In the genomic region with DNA sequence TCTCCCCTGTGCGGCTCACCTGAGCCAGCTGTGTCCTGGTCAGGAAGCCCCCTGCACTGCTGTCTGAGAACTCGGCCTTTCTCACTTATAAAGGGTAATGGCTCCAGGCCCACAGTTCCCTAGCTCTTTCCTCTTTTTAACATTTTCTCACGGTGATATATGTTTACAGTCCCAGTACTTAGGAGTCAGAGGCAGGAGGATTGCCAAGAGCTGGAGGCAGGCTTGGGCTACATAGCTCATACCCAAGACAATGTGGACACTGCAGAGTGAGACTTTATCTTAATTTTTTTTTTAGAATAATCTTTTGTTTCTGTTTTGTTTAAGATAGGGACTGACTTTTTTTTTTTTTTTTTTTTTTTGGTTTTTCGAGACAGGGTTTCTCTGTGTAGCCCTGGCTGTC, we compare ENCODE assay signal across 8 mouse cellular contexts. TPM values are rescaled to one million over a fixed set of nuclear protein-coding genes. Genes with fewer than 3 reads are reported as not detected.
DNase-seq lines count a peak whose midpoint lies in the region; ATAC-seq and TF ChIP-seq lines count a peak whose summit lies in the region.

No protein-coding gene starts in this region.

- whole genome bisulfite sequencing in lung, adult 2 months: 36% methylated on average over 3 of the region's 4 CpGs
- 42% methylated on average over 3 of the region's 4 CpGs for WGBS in forebrain, embryonic 14.5 days
- 39% methylated on average over 3 of the region's 4 CpGs for WGBS in limb, embryonic 13.5 days
- 37% methylated on average over 3 of the region's 4 CpGs for WGBS in stomach, embryonic 16.5 days

- ATAC-seq in forebrain, embryonic 14.5 days: peak; percentile 18; the same call in 1 of the 2 replicates
- no peak for ATAC-seq in limb, embryonic 13.5 days (ENCODE audit: low FRiP score, low read depth)
- no peak for ATAC-seq in stomach, embryonic 16.5 days (ENCODE audit: insufficient read depth, low FRiP score)

- H3K4me2 ChIP-seq in forebrain, embryonic 14.5 days (ENCODE audit: low read length): peak overlapping the region; percentile 23; the same call in 1 of the 2 replicates
- H3K4me2 ChIP-seq in limb, embryonic 13.5 days (replicated peaks): peak overlapping the region; percentile 28; the same call in 1 of the 2 replicates
- peak overlapping the region; percentile 10; the same call in 1 of the 2 replicates for H3K4me2 ChIP-seq in stomach, embryonic 16.5 days (ENCODE audit: low read depth, low read length)

- no peak overlapping the region; the same call in 1 of the 2 replicates for H3K9ac ChIP-seq in forebrain, embryonic 14.5 days (ENCODE audit: low read length)
- peak overlapping the region; percentile 57; the same call in 1 of the 2 replicates for H3K9ac ChIP-seq in limb, embryonic 13.5 days
- peak overlapping the region; percentile 61 for H3K9ac ChIP-seq in stomach, embryonic 16.5 days (ENCODE audit: low read length)

- peaks cover 16% of the 10 kb centered on the region for H3K27me3 ChIP-seq in forebrain, embryonic 14.5 days (replicated peaks; ENCODE audit: control insufficient read depth, insufficient read depth, low read length)
- H3K27me3 ChIP-seq in limb, embryonic 13.5 days: peaks cover 22% of the 10 kb centered on the region
- H3K27me3 ChIP-seq in stomach, embryonic 16.5 days (ENCODE audit: control insufficient read depth, insufficient read depth, low read length): peaks cover 3% of the 10 kb centered on the region; the same call in 1 of the 2 replicates

- no peaks in the 10 kb centered on the region for H3K36me3 ChIP-seq in forebrain, embryonic 14.5 days (ENCODE audit: control insufficient read depth, insufficient read depth, low read length)
- no peaks in the 10 kb centered on the region for H3K36me3 ChIP-seq in limb, embryonic 13.5 days
- H3K36me3 ChIP-seq in stomach, embryonic 16.5 days (ENCODE audit: control insufficient read depth, insufficient read depth, low read length): 0 out of 2 replicates have a peak, but pooled peaks cover 5% of the 10 kb centered on the region

- TF ChIP-seq CTCF in lung, adult 2 months (IDR thresholded peaks at IDR 0.05; ENCODE audit: insufficient read depth, low read length): no peak

- peaks cover 24% of the 10 kb centered on the region for H3K4me1 ChIP-seq in lung, adult 2 months (ENCODE audit: control insufficient read depth, insufficient read depth, low read length)
- H3K4me1 ChIP-seq in forebrain, embryonic 14.5 days (ENCODE audit: control insufficient read depth, insufficient read depth, low read length): peaks cover 10% of the 10 kb centered on the region; the same call in 1 of the 2 replicates
- H3K4me1 ChIP-seq in limb, embryonic 13.5 days: peaks cover 65% of the 10 kb centered on the region
- H3K4me1 ChIP-seq in stomach, embryonic 16.5 days (ENCODE audit: control insufficient read depth, insufficient read depth, low read length): peaks cover 77% of the 10 kb centered on the region

- H3K27ac ChIP-seq in forebrain, embryonic 14.5 days (ENCODE audit: low read depth, low read length): peak overlapping the region; percentile 45
- H3K27ac ChIP-seq in limb, embryonic 13.5 days: peak overlapping the region; percentile 80
- H3K27ac ChIP-seq in stomach, embryonic 16.5 days (ENCODE audit: low read length): peak overlapping the region; percentile 97

- DNase-seq in lung, postnatal 10 days: peak; percentile 27
- DNase-seq in lung, adult 2 months: no peak
- peak; percentile 56 for DNase-seq in forebrain, embryonic 14.5 days (ENCODE audit: low spot score)
- DNase-seq in embryo, embryonic 9.5 days (ENCODE audit: extremely low spot score): no peak
- no peak for DNase-seq in cerebellum, postnatal 14 days
- DNase-seq in layer of hippocampus, postnatal 25 days (ENCODE audit: extremely low spot score in 1 of 2, low spot score in 1 of 2): no peak

- no peak for TF ChIP-seq POLR2A in lung, adult 2 months (IDR thresholded peaks at IDR 0.05; ENCODE audit: borderline replicate concordance, extremely low read depth, low read depth, low read length)

- H3K9me3 ChIP-seq in forebrain, embryonic 14.5 days (replicated peaks; ENCODE audit: control insufficient read depth, low read length): no peaks in the 10 kb centered on the region
- H3K9me3 ChIP-seq in limb, embryonic 13.5 days: no peaks in the 10 kb centered on the region
- no peaks in the 10 kb centered on the region for H3K9me3 ChIP-seq in stomach, embryonic 16.5 days (replicated peaks; ENCODE audit: control insufficient read depth, low read length)

- H3K4me3 ChIP-seq in lung, adult 2 months (replicated peaks; ENCODE audit: extremely low read depth, low read depth, low read length): no peak overlapping the region
- H3K4me3 ChIP-seq in forebrain, embryonic 14.5 days (ENCODE audit: low read depth, low read length): no peak overlapping the region
- no peak overlapping the region for H3K4me3 ChIP-seq in limb, embryonic 13.5 days
- H3K4me3 ChIP-seq in stomach, embryonic 16.5 days (replicated peaks; ENCODE audit: low read length): no peak overlapping the region

RNA-seq across cellular contexts. Expression of a gene that starts 15.7 kb away (rescaled TPM):
- polyA plus RNA-seq in lung, adult 2 months (2012; rRNA removed): 257 and 267 TPM in 2 replicates
- 145 and 166 TPM in 2 replicates for polyA plus RNA-seq in forebrain, embryonic 14.5 days (2014; fragmentation: Nextera tagmentation; extraction: Ambion mirVana)
- polyA plus RNA-seq in limb, embryonic 13.5 days (2015; fragmentation: Nextera tagmentation; extraction: Ambion mirVana): 43.1 and 47.9 TPM in 2 replicates
- polyA plus RNA-seq in stomach, embryonic 16.5 days (2015; fragmentation: Nextera tagmentation; extraction: Ambion mirVana): 81.8 and 98.6 TPM in 2 replicates
- total RNA-seq in layer of hippocampus, postnatal 25 days (2021): 100 to 1,000 TPM; 390 to 418 TPM

RNA-seq across cellular contexts. Expression of a gene that starts 24.5 kb away (rescaled TPM):
- 44.6 and 55.5 TPM in 2 replicates for polyA plus RNA-seq in lung, adult 2 months (2012; rRNA removed)
- 4.0 and 6.0 TPM in 2 replicates for polyA plus RNA-seq in forebrain, embryonic 14.5 days (2014; fragmentation: Nextera tagmentation; extraction: Ambion mirVana)
- polyA plus RNA-seq in limb, embryonic 13.5 days (2015; fragmentation: Nextera tagmentation; extraction: Ambion mirVana): 15.7 and 15.9 TPM in 2 replicates
- polyA plus RNA-seq in stomach, embryonic 16.5 days (2015; fragmentation: Nextera tagmentation; extraction: Ambion mirVana): 22.7 and 23.1 TPM in 2 replicates
- 1 to 10 TPM; 5.6 to 5.9 TPM for total RNA-seq in layer of hippocampus, postnatal 25 days (2021)

RNA-seq across cellular contexts. Expression of a gene that starts 24.7 kb away (rescaled TPM):
- 51.6 and 56.4 TPM in 2 replicates for polyA plus RNA-seq in lung, adult 2 months (2012; rRNA removed)
- 0.19 and 0.62 TPM in 2 replicates for polyA plus RNA-seq in forebrain, embryonic 14.5 days (2014; fragmentation: Nextera tagmentation; extraction: Ambion mirVana)
- polyA plus RNA-seq in limb, embryonic 13.5 days (2015; fragmentation: Nextera tagmentation; extraction: Ambion mirVana): 2.1 and 2.4 TPM in 2 replicates
- polyA plus RNA-seq in stomach, embryonic 16.5 days (2015; fragmentation: Nextera tagmentation; extraction: Ambion mirVana): 8.3 and 9.9 TPM in 2 replicates
- 1 to 10 TPM; 1.3 to 2.4 TPM for total RNA-seq in layer of hippocampus, postnatal 25 days (2021)

RNA-seq across cellular contexts. Expression of a gene that starts 28.5 kb away (rescaled TPM):
- 17.3 and 21.4 TPM in 2 replicates for polyA plus RNA-seq in lung, adult 2 months (2012; rRNA removed)
- 0.97 and 1.1 TPM in 2 replicates for polyA plus RNA-seq in forebrain, embryonic 14.5 days (2014; fragmentation: Nextera tagmentation; extraction: Ambion mirVana)
- 2.3 and 3.2 TPM in 2 replicates for polyA plus RNA-seq in limb, embryonic 13.5 days (2015; fragmentation: Nextera tagmentation; extraction: Ambion mirVana)
- polyA plus RNA-seq in stomach, embryonic 16.5 days (2015; fragmentation: Nextera tagmentation; extraction: Ambion mirVana): 6.2 and 8.0 TPM in 2 replicates
- total RNA-seq in layer of hippocampus, postnatal 25 days (2021): 1 to 10 TPM; 6.2 to 7.1 TPM

RNA-seq across cellular contexts. Expression of a gene that starts 36.2 kb away (rescaled TPM):
- polyA plus RNA-seq in lung, adult 2 months (2012; rRNA removed): 32.9 and 41.3 TPM in 2 replicates
- polyA plus RNA-seq in forebrain, embryonic 14.5 days (2014; fragmentation: Nextera tagmentation; extraction: Ambion mirVana): 79.6 and 83.4 TPM in 2 replicates
- polyA plus RNA-seq in limb, embryonic 13.5 days (2015; fragmentation: Nextera tagmentation; extraction: Ambion mirVana): 86.0 and 86.3 TPM in 2 replicates
- 83.5 and 87.0 TPM in 2 replicates for polyA plus RNA-seq in stomach, embryonic 16.5 days (2015; fragmentation: Nextera tagmentation; extraction: Ambion mirVana)
- total RNA-seq in layer of hippocampus, postnatal 25 days (2021): 10 to 100 TPM; 59.1 to 62.7 TPM

Comparison
In these comparisons a context has a peak if more than half of its experiments do, and no peak if none do; other contexts are left out.
1. DNase-seq: peak in lung, postnatal 10 days (single experiment) and forebrain, embryonic 14.5 days (single experiment); none in lung, adult 2 months (single experiment), embryo, embryonic 9.5 days (single experiment), cerebellum, postnatal 14 days (0 of 2) and layer of hippocampus, postnatal 25 days (0 of 2).
2. H3K27ac ChIP-seq: peak in every context shown above with its lines; median percentile 97 in stomach, embryonic 16.5 days; 80 in limb, embryonic 13.5 days; 45 in forebrain, embryonic 14.5 days.
3. Peak in every context shown above with its lines, with median percentiles within 50 percentile points of each other: H3K4me2 ChIP-seq.